Mouse (Mus musculus) bone marrow, adult 2 months (tissue): Measurements from ENCODE around the gene Cep162.

ENCODE experiments used
- CTCF ChIP-seq: fragments of 200-500 bp; IDR thresholded peaks from 2 replicates; pipeline ENCODE4 v1.5.1; 2011; ENCODE audit warnings: low read length, control low read depth; ENCODE audit not compliant: control insufficient read depth, insufficient read depth
- POLR2A ChIP-seq: fragments of 200-500 bp; IDR thresholded peaks from 2 replicates; pipeline ENCODE4 v1.6.1; 2011; ENCODE audit warnings: low read depth, mild to moderate bottlenecking, control low read depth, low read length, borderline replicate concordance; ENCODE audit not compliant: control insufficient read depth

- TF ChIP-seq POLR2A (no peak), CTCF (no peak)
Measured at GRCm38 (mm10) chr9:87145180-87145579, 110.2 kb downstream of the Cep162 start.
